Mouse (Mus musculus): ENCODE measurements around the gene Olfr1107. TPM values are rescaled to one million over a fixed set of nuclear protein-coding genes. Genes with fewer than 3 reads are reported as not detected.

The Olfr1107 gene
- not detected in 2 replicates for polyA plus RNA-seq (2015; fragmentation: Nextera tagmentation; extraction: Ambion mirVana)

DNA sequence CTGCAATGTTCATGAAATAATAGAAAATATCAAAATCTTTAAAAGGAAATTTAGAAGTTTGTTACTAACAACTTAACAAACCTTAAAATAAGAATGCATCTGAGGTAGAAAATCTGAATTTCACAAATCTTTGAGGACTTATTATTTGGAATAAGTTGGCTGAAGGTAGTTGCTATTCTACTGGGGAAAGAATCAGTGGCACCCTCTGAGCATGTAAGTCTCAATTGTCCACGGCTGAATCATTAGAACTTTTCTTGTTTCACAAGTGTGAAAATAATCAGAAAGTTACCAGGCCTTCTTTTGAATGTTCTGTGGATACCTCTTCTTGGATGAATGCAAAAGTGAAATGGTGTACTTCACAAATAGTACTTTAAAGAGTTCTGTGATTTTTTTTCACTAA lies at the start of gene Olfr1107:
TSS of gene Olfr1107 (minus strand) at position 101 of the 400 bp plus-strand sequence.
- no peak for DNase-seq (ENCODE audit: low spot score)
- no peaks in the 10 kb centered on the region for H3K9me3 ChIP-seq (ENCODE audit: control insufficient read depth, low read length)
- no peak within 1 kb of the TSS for H3K4me3 ChIP-seq (ENCODE audit: low read depth, low read length)
- no peaks in the 10 kb centered on the region for H3K36me3 ChIP-seq (ENCODE audit: control insufficient read depth, insufficient read depth, low read length)
- H3K4me2 ChIP-seq (replicated peaks; ENCODE audit: low read depth): no peak within 1 kb of the TSS
- H3K27me3 ChIP-seq (ENCODE audit: control insufficient read depth, insufficient read depth, low read length): no peaks in the 10 kb centered on the region
- no peak for ATAC-seq (ENCODE audit: low FRiP score, low TSS enrichment)
- no peak within 1 kb of the TSS for H3K27ac ChIP-seq (replicated peaks)
- no peaks in the 10 kb centered on the region for H3K4me1 ChIP-seq (replicated peaks; ENCODE audit: control insufficient read depth, insufficient read depth)
- no peak within 1 kb of the TSS for H3K9ac ChIP-seq (ENCODE audit: low read length)
- TF ChIP-seq EP300 (optimal IDR thresholded peaks at IDR 0.05): no peak
- no peak for TF ChIP-seq CTCF (IDR thresholded peaks at IDR 0.05; ENCODE audit: low read depth)
- 87% methylated on average over 1 of the region's 1 CpGs for WGBS

- H3K9ac ChIP-seq (ENCODE audit: low read length): no peak within 1 kb of the TSS
- ATAC-seq (ENCODE audit: low FRiP score, low TSS enrichment) (no peak), DNase-seq (ENCODE audit: low spot score) (no peak)
- no peak within 1 kb of the TSS for H3K27ac ChIP-seq (replicated peaks)
- TF ChIP-seq CTCF (IDR thresholded peaks at IDR 0.05; ENCODE audit: low read depth): no peak
- no peak for TF ChIP-seq EP300 (optimal IDR thresholded peaks at IDR 0.05)
- no peak within 1 kb of the TSS for H3K4me3 ChIP-seq (ENCODE audit: low read depth, low read length)
- no peaks in the 10 kb centered on the region for H3K9me3 ChIP-seq (ENCODE audit: control insufficient read depth, low read length)
- no peaks in the 10 kb centered on the region for H3K36me3 ChIP-seq (ENCODE audit: control insufficient read depth, insufficient read depth, low read length)
- H3K4me1 ChIP-seq (replicated peaks; ENCODE audit: control insufficient read depth, insufficient read depth): no peaks in the 10 kb centered on the region
- H3K4me2 ChIP-seq (replicated peaks; ENCODE audit: low read depth): no peak within 1 kb of the TSS
- H3K27me3 ChIP-seq (ENCODE audit: control insufficient read depth, insufficient read depth, low read length): no peaks in the 10 kb centered on the region
Measured at GRCm38 (mm10) chr2:87114467-87114866, 38.9 kb upstream of the Olfr1107 start, which contains the start of gene Olfr259. TSS of gene Olfr259 (minus strand) at chr2:87114567.

DNA sequence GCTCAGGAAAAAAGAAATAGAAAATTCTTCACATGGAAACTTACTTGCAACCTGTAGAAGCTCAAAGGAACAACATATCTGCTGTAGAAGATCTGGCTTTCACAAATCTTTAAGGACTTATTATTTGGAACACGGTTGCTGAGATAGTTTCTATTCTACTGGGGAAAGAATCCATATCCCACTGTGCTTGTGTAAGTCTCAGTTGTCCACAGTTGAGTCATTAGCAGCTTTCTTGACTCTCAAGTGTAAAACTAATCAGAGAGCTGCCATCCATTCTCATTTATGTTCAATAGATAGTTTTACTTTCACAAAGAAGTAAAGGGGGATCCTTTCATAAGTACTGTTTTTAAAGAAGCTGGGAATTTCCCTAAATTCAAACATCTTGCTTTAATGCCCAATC lies 20.3 kb upstream of the Olfr1107 start, which contains the start of gene Olfr1109:
TSS of gene Olfr1109 (minus strand) at position 101 of the 400 bp plus-strand sequence.
- no peaks in the 10 kb centered on the region for H3K27me3 ChIP-seq (ENCODE audit: control insufficient read depth, insufficient read depth, low read length)
- ATAC-seq (ENCODE audit: low FRiP score, low TSS enrichment) (no peak), DNase-seq (ENCODE audit: low spot score) (no peak)
- H3K9me3 ChIP-seq (ENCODE audit: control insufficient read depth, low read length): no peaks in the 10 kb centered on the region
- H3K9ac ChIP-seq (ENCODE audit: low read length): no peak within 1 kb of the TSS
- H3K4me3 ChIP-seq (ENCODE audit: low read depth, low read length): no peak within 1 kb of the TSS
- H3K36me3 ChIP-seq (ENCODE audit: control insufficient read depth, insufficient read depth, low read length): no peaks in the 10 kb centered on the region
- no peak within 1 kb of the TSS for H3K4me2 ChIP-seq (replicated peaks; ENCODE audit: low read depth)
- no peak within 1 kb of the TSS for H3K27ac ChIP-seq (replicated peaks)
- TF ChIP-seq CTCF (IDR thresholded peaks at IDR 0.05; ENCODE audit: low read depth): no peak
- TF ChIP-seq EP300 (optimal IDR thresholded peaks at IDR 0.05): no peak
- WGBS: 86% methylated on average over 1 of the region's 1 CpGs
- no peaks in the 10 kb centered on the region for H3K4me1 ChIP-seq (replicated peaks; ENCODE audit: control insufficient read depth, insufficient read depth)

- Histone ChIP-seq H3K36me3 (ENCODE audit: control insufficient read depth, insufficient read depth, low read length) (no peaks in the 10 kb centered on the region), H3K4me2 (replicated peaks; ENCODE audit: low read depth) (no peak within 1 kb of the TSS), H3K27me3 (ENCODE audit: control insufficient read depth, insufficient read depth, low read length) (no peaks in the 10 kb centered on the region), H3K9me3 (ENCODE audit: control insufficient read depth, low read length) (no peaks in the 10 kb centered on the region), H3K4me3 (ENCODE audit: low read depth, low read length) (no peak within 1 kb of the TSS), H3K27ac (replicated peaks) (no peak within 1 kb of the TSS), H3K4me1 (replicated peaks; ENCODE audit: control insufficient read depth, insufficient read depth) (no peaks in the 10 kb centered on the region), H3K9ac (ENCODE audit: low read length) (no peak within 1 kb of the TSS)
- ATAC-seq (ENCODE audit: low FRiP score, low TSS enrichment) (no peak), DNase-seq (ENCODE audit: low spot score) (no peak)
- TF ChIP-seq CTCF (IDR thresholded peaks at IDR 0.05; ENCODE audit: low read depth): no peak
- no peak for TF ChIP-seq EP300 (optimal IDR thresholded peaks at IDR 0.05)
- WGBS: 56% methylated on average over 1 of the region's 1 CpGs
Measured at GRCm38 (mm10) chr2:87052173-87052572, 23.4 kb downstream of the Olfr1107 start, which contains the start of gene Olfr1106. TSS of gene Olfr1106 (minus strand) at chr2:87052273.

- TF ChIP-seq EP300 (optimal IDR thresholded peaks at IDR 0.05): no peak
- no peak for TF ChIP-seq CTCF (IDR thresholded peaks at IDR 0.05; ENCODE audit: low read depth)
- H3K4me2 ChIP-seq (replicated peaks; ENCODE audit: low read depth): no peak within 1 kb of the TSS
Measured at GRCm38 (mm10) chr2:87036431-87036830, 39.2 kb downstream of the Olfr1107 start, which contains the start of gene Olfr1105. TSS of gene Olfr1105 (minus strand) at chr2:87036531.

DNA sequence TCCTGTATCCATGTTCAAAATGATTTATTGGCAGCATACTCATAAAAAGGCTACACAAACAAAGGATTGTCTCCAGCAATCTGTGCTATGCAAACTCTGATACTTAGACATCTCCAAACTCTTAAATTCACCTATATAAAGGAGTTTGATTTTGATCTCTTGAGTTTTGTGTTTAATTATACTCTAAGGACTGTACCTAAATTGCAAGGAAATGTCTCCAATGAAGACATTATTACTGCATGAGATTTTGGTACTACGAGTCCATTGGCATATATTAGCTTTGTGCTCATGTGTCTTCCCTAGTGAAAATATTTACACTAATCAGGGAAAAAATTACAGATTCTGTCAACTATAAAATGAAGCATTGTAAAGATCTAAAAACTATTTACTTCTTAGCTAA lies 48.6 kb downstream of the Olfr1107 start, which contains the start of gene Olfr1104:
TSS of gene Olfr1104 (minus strand) at position 101 of the 400 bp plus-strand sequence.
- Histone ChIP-seq H3K27ac (replicated peaks) (no peak within 1 kb of the TSS), H3K4me2 (replicated peaks; ENCODE audit: low read depth) (no peak within 1 kb of the TSS), H3K9ac (ENCODE audit: low read length) (no peak within 1 kb of the TSS), H3K4me1 (replicated peaks; ENCODE audit: control insufficient read depth, insufficient read depth) (no peaks in the 10 kb centered on the region), H3K4me3 (ENCODE audit: low read depth, low read length) (no peak within 1 kb of the TSS), H3K9me3 (ENCODE audit: control insufficient read depth, low read length) (no peaks in the 10 kb centered on the region), H3K36me3 (ENCODE audit: control insufficient read depth, insufficient read depth, low read length) (no peaks in the 10 kb centered on the region), H3K27me3 (ENCODE audit: control insufficient read depth, insufficient read depth, low read length) (no peaks in the 10 kb centered on the region)
- no peak for DNase-seq (ENCODE audit: low spot score)
- WGBS: 77% methylated on average over 1 of the region's 1 CpGs
- ATAC-seq (ENCODE audit: low FRiP score, low TSS enrichment): no peak
- TF ChIP-seq EP300 (optimal IDR thresholded peaks at IDR 0.05) (no peak), CTCF (IDR thresholded peaks at IDR 0.05; ENCODE audit: low read depth) (no peak)

More at GRCm38 (mm10) chr2:87036431-87036830, 39.2 kb downstream of the Olfr1107 start, which contains the start of gene Olfr1105:
- H3K9me3 ChIP-seq (ENCODE audit: control insufficient read depth, low read length): no peaks in the 10 kb centered on the region
- H3K36me3 ChIP-seq (ENCODE audit: control insufficient read depth, insufficient read depth, low read length): no peaks in the 10 kb centered on the region
- DNase-seq (ENCODE audit: low spot score) (no peak), ATAC-seq (ENCODE audit: low FRiP score, low TSS enrichment) (no peak)
- no peaks in the 10 kb centered on the region for H3K4me1 ChIP-seq (replicated peaks; ENCODE audit: control insufficient read depth, insufficient read depth)
- no peak within 1 kb of the TSS for H3K27ac ChIP-seq (replicated peaks)
- no peak within 1 kb of the TSS for H3K9ac ChIP-seq (ENCODE audit: low read length)
- H3K4me3 ChIP-seq (ENCODE audit: low read depth, low read length): no peak within 1 kb of the TSS
- H3K27me3 ChIP-seq (ENCODE audit: control insufficient read depth, insufficient read depth, low read length): no peaks in the 10 kb centered on the region

Other genes with a start within 250 kb of the Olfr1107 start
- gene Olfr1095, start 224.1 kb downstream of the Olfr1107 start, polyA plus RNA-seq (2015; fragmentation: Nextera tagmentation; extraction: Ambion mirVana): not detected in 2 replicates
- gene Gm13723, start 201.0 kb downstream of the Olfr1107 start, polyA plus RNA-seq (2015; fragmentation: Nextera tagmentation; extraction: Ambion mirVana): not detected in 2 replicates
- not detected in 2 replicates for gene Olfr1097, start 183.6 kb downstream of the Olfr1107 start, polyA plus RNA-seq (2015; fragmentation: Nextera tagmentation; extraction: Ambion mirVana)
- not detected in 2 replicates for gene Olfr1098, start 151.3 kb downstream of the Olfr1107 start, polyA plus RNA-seq (2015; fragmentation: Nextera tagmentation; extraction: Ambion mirVana)
- not detected in 2 replicates for gene Olfr1099, start 115.1 kb downstream of the Olfr1107 start, polyA plus RNA-seq (2015; fragmentation: Nextera tagmentation; extraction: Ambion mirVana)
- not detected in 2 replicates for gene Olfr1100, start 95.9 kb downstream of the Olfr1107 start, polyA plus RNA-seq (2015; fragmentation: Nextera tagmentation; extraction: Ambion mirVana)
- gene Olfr1101, start 84.6 kb downstream of the Olfr1107 start, polyA plus RNA-seq (2015; fragmentation: Nextera tagmentation; extraction: Ambion mirVana): not detected in 2 replicates
- gene Olfr1102, start 77.4 kb downstream of the Olfr1107 start, polyA plus RNA-seq (2015; fragmentation: Nextera tagmentation; extraction: Ambion mirVana): not detected in 2 replicates
- not detected in 2 replicates for gene Olfr1104, start 48.7 kb downstream of the Olfr1107 start, polyA plus RNA-seq (2015; fragmentation: Nextera tagmentation; extraction: Ambion mirVana)
- gene Olfr1105, start 39.3 kb downstream of the Olfr1107 start, polyA plus RNA-seq (2015; fragmentation: Nextera tagmentation; extraction: Ambion mirVana): not detected in 2 replicates
- gene Olfr1106, start 23.5 kb downstream of the Olfr1107 start, polyA plus RNA-seq (2015; fragmentation: Nextera tagmentation; extraction: Ambion mirVana): not detected in 2 replicates
- gene Olfr1109, start 20.2 kb upstream of the Olfr1107 start, polyA plus RNA-seq (2015; fragmentation: Nextera tagmentation; extraction: Ambion mirVana): not detected in 2 replicates
- gene Olfr259, start 38.8 kb upstream of the Olfr1107 start, polyA plus RNA-seq (2015; fragmentation: Nextera tagmentation; extraction: Ambion mirVana): not detected in 2 replicates
- gene Olfr1110, start 64.5 kb upstream of the Olfr1107 start, polyA plus RNA-seq (2015; fragmentation: Nextera tagmentation; extraction: Ambion mirVana): not detected in 2 replicates
- not detected in 2 replicates for gene Olfr1111, start 76.8 kb upstream of the Olfr1107 start, polyA plus RNA-seq (2015; fragmentation: Nextera tagmentation; extraction: Ambion mirVana)
- gene Olfr1112, start 112.0 kb upstream of the Olfr1107 start, polyA plus RNA-seq (2015; fragmentation: Nextera tagmentation; extraction: Ambion mirVana): not detected in 2 replicates
- gene Olfr1113, start 133.2 kb upstream of the Olfr1107 start, polyA plus RNA-seq (2015; fragmentation: Nextera tagmentation; extraction: Ambion mirVana): not detected in 2 replicates
- gene Olfr1115, start 172.2 kb upstream of the Olfr1107 start, polyA plus RNA-seq (2015; fragmentation: Nextera tagmentation; extraction: Ambion mirVana): not detected in 2 replicates
- 0.01 TPM in 1 of 2 replicates, not detected in the other for gene Olfr1116, start 191.7 kb upstream of the Olfr1107 start, polyA plus RNA-seq (2015; fragmentation: Nextera tagmentation; extraction: Ambion mirVana)
- not detected in 2 replicates for gene Olfr1118, start 231.8 kb upstream of the Olfr1107 start, polyA plus RNA-seq (2015; fragmentation: Nextera tagmentation; extraction: Ambion mirVana)

Data from stomach, postnatal 0 days (tissue).